ENCODE assay signal across 7 mouse cellular contexts in the genomic region with DNA sequence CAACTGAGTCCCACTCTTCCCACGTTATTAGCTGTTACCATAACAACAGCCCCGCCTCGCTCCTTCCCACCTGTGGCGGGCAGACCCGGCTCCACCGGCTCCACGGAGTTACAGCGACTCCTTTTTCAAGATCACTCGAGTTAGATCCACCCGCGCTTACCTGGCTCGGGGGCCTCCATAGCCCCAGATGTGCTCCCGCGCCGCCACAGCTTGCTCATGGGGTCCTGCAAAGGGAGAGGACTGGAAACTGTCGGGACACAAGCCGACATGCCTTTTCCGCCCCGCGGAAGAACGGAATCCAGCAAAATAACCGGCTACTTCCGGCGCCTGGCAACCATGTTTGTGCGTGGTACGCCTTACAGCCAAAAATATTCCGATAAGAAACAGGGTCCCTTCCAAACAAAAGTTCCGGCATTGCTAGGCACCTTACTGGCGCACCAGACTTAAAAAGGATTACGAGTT. TPM values are rescaled to one million over a fixed set of nuclear protein-coding genes. Genes with fewer than 3 reads are reported as not detected.
A peak's percentile ranks its signal among the peaks of the same experiment; 100 is the strongest.
DNase-seq lines count a peak whose midpoint lies in the region; ATAC-seq lines count a peak whose summit lies in the region.

No protein-coding gene starts in this region.

- H3K4me1 ChIP-seq in embryonic facial prominence, embryonic 10.5 days, result peaks cover 47% of the 10 kb centered on the region
- peaks cover 25% of the 10 kb centered on the region for H3K4me1 ChIP-seq in limb, embryonic 11.5 days (ENCODE audit: control insufficient read depth, insufficient read depth, low read length)
- H3K4me1 ChIP-seq in midbrain, embryonic 14.5 days (ENCODE audit: control insufficient read depth, insufficient read depth, low read length), result peaks cover 25% of the 10 kb centered on the region

- WGBS in embryonic facial prominence, embryonic 10.5 days, result under 1% methylated on average over 30 of the region's 30 CpGs
- 1% methylated on average over 30 of the region's 30 CpGs for WGBS in limb, embryonic 11.5 days
- whole genome bisulfite sequencing in midbrain, embryonic 14.5 days, result 1% methylated on average over 30 of the region's 30 CpGs

- H3K4me3 ChIP-seq in embryonic facial prominence, embryonic 10.5 days, result peak overlapping the region; percentile 83
- peak overlapping the region; percentile 64 for H3K4me3 ChIP-seq in limb, embryonic 11.5 days (ENCODE audit: low read depth, low read length)
- peak overlapping the region; percentile 55 for H3K4me3 ChIP-seq in midbrain, embryonic 14.5 days (replicated peaks; ENCODE audit: low read depth, low read length)

- peak overlapping the region; percentile 88 for H3K27ac ChIP-seq in embryonic facial prominence, embryonic 10.5 days (replicated peaks)
- peak overlapping the region; percentile 65; the same call in 1 of the 2 replicates for H3K27ac ChIP-seq in limb, embryonic 11.5 days (replicated peaks; ENCODE audit: low read depth, low read length)
- peak overlapping the region; percentile 56 for H3K27ac ChIP-seq in midbrain, embryonic 14.5 days (replicated peaks; ENCODE audit: low read depth, low read length)

- H3K4me2 ChIP-seq in limb, embryonic 11.5 days (ENCODE audit: low read depth, severe bottlenecking), result peak overlapping the region; percentile 48
- peak overlapping the region; percentile 93 for H3K4me2 ChIP-seq in midbrain, embryonic 14.5 days (ENCODE audit: low read length)

- H3K27me3 ChIP-seq in embryonic facial prominence, embryonic 10.5 days (replicated peaks; ENCODE audit: low read depth, poor library complexity, severe bottlenecking), result no peaks in the 10 kb centered on the region
- H3K27me3 ChIP-seq in limb, embryonic 11.5 days (ENCODE audit: control insufficient read depth, insufficient read depth, low read length), result no peaks in the 10 kb centered on the region
- no peaks in the 10 kb centered on the region for H3K27me3 ChIP-seq in midbrain, embryonic 14.5 days (ENCODE audit: control insufficient read depth, insufficient read depth, low read length)

- peak; percentile 93 for DNase-seq in adrenal gland, postnatal 10 days
- DNase-seq in embryonic facial prominence, embryonic 10.5 days (ENCODE audit: low spot score), result peak; percentile 93
- peak; percentile 93 for DNase-seq in kidney, adult 11 months
- peak; percentile 94 for DNase-seq in limb, embryonic 11.5 days (ENCODE audit: low spot score)
- DNase-seq in midbrain, embryonic 14.5 days, result peak; percentile 96
- peak; percentile 76 to 84 for DNase-seq in spleen, adult 18-20 months

- H3K9me3 ChIP-seq in embryonic facial prominence, embryonic 10.5 days, result no peaks in the 10 kb centered on the region
- H3K9me3 ChIP-seq in limb, embryonic 11.5 days (ENCODE audit: control insufficient read depth, low read length), result no peaks in the 10 kb centered on the region
- no peaks in the 10 kb centered on the region for H3K9me3 ChIP-seq in midbrain, embryonic 14.5 days (ENCODE audit: control insufficient read depth, low read length)

- peak overlapping the region; percentile 73 for H3K9ac ChIP-seq in limb, embryonic 11.5 days (ENCODE audit: low read length)
- peak overlapping the region; percentile 57 for H3K9ac ChIP-seq in midbrain, embryonic 14.5 days (replicated peaks; ENCODE audit: low read length)

- ATAC-seq in granulocyte monocyte progenitor cell, adult 5-6 weeks (replicated peaks; ENCODE audit: poor library complexity, severe bottlenecking), result peak; percentile 56
- ATAC-seq in limb, embryonic 11.5 days (ENCODE audit: insufficient number of reproducible peaks, low FRiP score, low TSS enrichment, low read depth), result no peak
- ATAC-seq in midbrain, embryonic 14.5 days (ENCODE audit: low FRiP score, low TSS enrichment), result peak; percentile 9; the same call in 1 of the 2 replicates

- peaks cover 6% of the 10 kb centered on the region for H3K36me3 ChIP-seq in embryonic facial prominence, embryonic 10.5 days (replicated peaks)
- H3K36me3 ChIP-seq in limb, embryonic 11.5 days (ENCODE audit: control insufficient read depth, insufficient read depth, low read length), result no peaks in the 10 kb centered on the region; the same call in none of the 2 replicates
- H3K36me3 ChIP-seq in midbrain, embryonic 14.5 days (ENCODE audit: control insufficient read depth, insufficient read depth, low read length), result peaks cover under 1% of the 10 kb centered on the region; the same call in 1 of the 2 replicates

RNA-seq across cellular contexts. Expression of a gene that starts 0.3 kb away (rescaled TPM):
- 10 to 100 TPM; 20.7 to 25.7 TPM for total RNA-seq in adrenal gland, postnatal 10 days (2021)
- 18.6 and 20.2 TPM in 2 replicates for polyA plus RNA-seq in embryonic facial prominence, embryonic 10.5 days (2016; fragmentation: Nextera tagmentation; extraction: Ambion mirVana)
- total RNA-seq in granulocyte monocyte progenitor cell, adult 5-6 weeks (2014; fragmentation: Nextera tagmentation), result 17.2 and 22.8 TPM in 2 replicates
- 32.9 and 47.6 TPM in 2 replicates for total RNA-seq in granulocyte monocyte progenitor cell, adult 5-6 weeks (2017)
- 20.8 and 21.7 TPM in 2 replicates for polyA plus RNA-seq in limb, embryonic 11.5 days (2014; fragmentation: Nextera tagmentation; extraction: Ambion mirVana)
- polyA plus RNA-seq in midbrain, embryonic 14.5 days (2014; fragmentation: Nextera tagmentation; extraction: Ambion mirVana), result 13.1 and 14.2 TPM in 2 replicates

RNA-seq across cellular contexts. Expression of a gene that starts 3.5 kb away (rescaled TPM):
- total RNA-seq in adrenal gland, postnatal 10 days (2021), result 10 to 100 TPM; 61.1 to 82.1 TPM
- polyA plus RNA-seq in embryonic facial prominence, embryonic 10.5 days (2016; fragmentation: Nextera tagmentation; extraction: Ambion mirVana), result 147 and 172 TPM in 2 replicates
- 31.4 and 38.9 TPM in 2 replicates for total RNA-seq in granulocyte monocyte progenitor cell, adult 5-6 weeks (2014; fragmentation: Nextera tagmentation)
- total RNA-seq in granulocyte monocyte progenitor cell, adult 5-6 weeks (2017), result 77.6 and 91.3 TPM in 2 replicates
- polyA plus RNA-seq in limb, embryonic 11.5 days (2014; fragmentation: Nextera tagmentation; extraction: Ambion mirVana), result 153 and 182 TPM in 2 replicates
- polyA plus RNA-seq in midbrain, embryonic 14.5 days (2014; fragmentation: Nextera tagmentation; extraction: Ambion mirVana), result 155 and 157 TPM in 2 replicates

RNA-seq across cellular contexts. Expression of a gene that starts 9.6 kb away (rescaled TPM):
- total RNA-seq in adrenal gland, postnatal 10 days (2021), result 10 to 100 TPM; 42.7 to 48.9 TPM
- polyA plus RNA-seq in embryonic facial prominence, embryonic 10.5 days (2016; fragmentation: Nextera tagmentation; extraction: Ambion mirVana), result 41.0 and 44.1 TPM in 2 replicates
- total RNA-seq in granulocyte monocyte progenitor cell, adult 5-6 weeks (2014; fragmentation: Nextera tagmentation), result 90.1 and 93.4 TPM in 2 replicates
- total RNA-seq in granulocyte monocyte progenitor cell, adult 5-6 weeks (2017), result 137 and 158 TPM in 2 replicates
- 34.7 and 42.1 TPM in 2 replicates for polyA plus RNA-seq in limb, embryonic 11.5 days (2014; fragmentation: Nextera tagmentation; extraction: Ambion mirVana)
- polyA plus RNA-seq in midbrain, embryonic 14.5 days (2014; fragmentation: Nextera tagmentation; extraction: Ambion mirVana), result 22.4 and 22.6 TPM in 2 replicates

RNA-seq across cellular contexts. Expression of a gene that starts 10.4 kb away (rescaled TPM):
- 10 to 100 TPM; 10.9 to 19.8 TPM for total RNA-seq in adrenal gland, postnatal 10 days (2021)
- polyA plus RNA-seq in embryonic facial prominence, embryonic 10.5 days (2016; fragmentation: Nextera tagmentation; extraction: Ambion mirVana), result 38.2 and 39.0 TPM in 2 replicates
- 5.1 and 8.7 TPM in 2 replicates for total RNA-seq in granulocyte monocyte progenitor cell, adult 5-6 weeks (2014; fragmentation: Nextera tagmentation)
- 2.1 and 5.0 TPM in 2 replicates for total RNA-seq in granulocyte monocyte progenitor cell, adult 5-6 weeks (2017)
- 29.2 and 30.5 TPM in 2 replicates for polyA plus RNA-seq in limb, embryonic 11.5 days (2014; fragmentation: Nextera tagmentation; extraction: Ambion mirVana)
- 5.0 and 8.8 TPM in 2 replicates for polyA plus RNA-seq in midbrain, embryonic 14.5 days (2014; fragmentation: Nextera tagmentation; extraction: Ambion mirVana)

RNA-seq across cellular contexts. Expression of a gene that starts 16.0 kb away (rescaled TPM):
- total RNA-seq in adrenal gland, postnatal 10 days (2021), result 100 to 1,000 TPM; 109 to 115 TPM
- 144 and 145 TPM in 2 replicates for polyA plus RNA-seq in embryonic facial prominence, embryonic 10.5 days (2016; fragmentation: Nextera tagmentation; extraction: Ambion mirVana)
- total RNA-seq in granulocyte monocyte progenitor cell, adult 5-6 weeks (2014; fragmentation: Nextera tagmentation), result 48.6 and 78.4 TPM in 2 replicates
- total RNA-seq in granulocyte monocyte progenitor cell, adult 5-6 weeks (2017), result 14.6 and 29.1 TPM in 2 replicates
- 140 and 141 TPM in 2 replicates for polyA plus RNA-seq in limb, embryonic 11.5 days (2014; fragmentation: Nextera tagmentation; extraction: Ambion mirVana)
- 120 and 139 TPM in 2 replicates for polyA plus RNA-seq in midbrain, embryonic 14.5 days (2014; fragmentation: Nextera tagmentation; extraction: Ambion mirVana)
